Mouse (Mus musculus) layer of hippocampus, adult 18-20 months (tissue): ENCODE results near the gene Cnep1r1. TPM values are rescaled to one million over a fixed set of nuclear protein-coding genes. Genes with fewer than 3 reads are reported as not detected.

Experiments
- DNase-seq, 2 experiments: peaks; one replicate each; pipeline ENCODE4 v3.0.0; 2022; ENCODE audit warnings: low spot score in 2 of 2
- long read RNA-seq: library from polyadenylated mRNA; stranded (forward); transcript quantifications from one replicate; pipeline ENCODE4 v2.0.0, GENCODE M21; 2021
- total RNA-seq, 2 experiments: library from RNA; stranded (reverse); gene quantifications; 2 replicates each; pipeline ENCODE4 v1.2.3; 2021

Cnep1r1 gene
- 10 to 100 TPM; 32.2 to 34.0 TPM for total RNA-seq
- long read RNA-seq, transcript Cnep1r1-201 (6 exons, 1,731 nt), result major isoform, 10 of 17 reads
- long read RNA-seq, partial matches to known transcripts, result 2 of 17 reads
- long read RNA-seq, other reads (novel, unspliced or antisense), result 4 of 17 reads

- peak; percentile 98 for DNase-seq
These were observed at the start of gene Cnep1r1 for GRCm38 (mm10) chr8:88118456-88119036. Gene Cnep1r1 (plus strand): TSS chr8:88118769.

DNA sequence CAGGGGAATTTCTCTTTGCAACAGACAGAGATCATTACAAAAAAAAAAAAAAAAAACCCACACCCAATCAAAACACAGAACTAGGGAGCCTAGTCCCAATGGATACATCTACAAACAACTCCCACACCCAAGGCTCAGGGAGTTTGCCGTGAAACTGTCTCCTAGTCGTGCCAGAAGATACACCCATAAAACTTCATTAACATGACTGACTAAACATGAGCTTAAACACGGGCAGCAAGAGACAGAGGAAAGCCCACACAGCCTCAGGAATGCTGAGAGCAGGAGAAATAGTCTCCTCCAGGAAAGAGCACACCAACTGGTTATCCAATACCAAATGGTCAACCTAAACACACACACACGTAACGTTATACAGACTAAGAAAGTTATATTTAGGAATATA lies 36.4 kb upstream of the Cnep1r1 start:
- DNase-seq, result no peak

DNA sequence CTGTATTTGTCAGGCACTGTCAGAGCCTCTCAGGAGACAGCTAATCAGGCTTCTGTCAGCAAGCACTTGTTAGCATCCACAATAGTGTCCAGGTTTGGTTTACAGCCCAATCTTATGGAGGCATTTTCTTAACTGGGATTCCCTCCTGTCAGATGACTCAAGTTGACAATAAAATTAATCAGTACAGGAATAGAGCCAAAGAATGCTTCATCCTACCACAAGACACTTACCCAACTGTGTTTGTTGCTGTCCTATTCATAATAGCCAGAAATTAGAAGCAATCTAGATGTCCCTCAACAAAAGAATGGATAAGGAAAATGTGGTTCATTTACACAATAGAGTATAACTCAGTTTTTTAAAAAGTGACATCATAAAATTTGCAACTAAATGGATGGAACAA lies 30.6 kb upstream of the Cnep1r1 start:
- no peak for DNase-seq

DNA sequence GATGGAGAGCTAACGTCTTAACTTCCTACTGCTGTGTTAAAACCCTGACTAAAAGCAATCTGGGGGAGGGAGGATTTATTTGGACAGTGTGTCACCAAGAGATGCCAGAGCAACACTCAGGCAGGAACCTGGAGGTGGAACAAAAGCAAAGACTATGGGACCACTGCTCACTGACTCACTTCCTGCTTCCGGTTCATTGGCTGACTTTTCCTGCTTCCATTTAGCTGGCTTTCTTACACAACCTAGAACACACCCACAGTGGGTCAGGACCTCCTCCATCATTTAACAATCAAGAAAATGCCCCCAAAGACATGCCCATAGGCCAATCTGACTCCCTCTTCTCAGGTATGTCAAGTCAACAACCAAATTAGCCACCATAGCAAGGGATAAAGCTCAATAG lies 26.9 kb upstream of the Cnep1r1 start:
- no peak for DNase-seq

GRCm38 (mm10) chr8:88093367-88093766 lies 25.2 kb upstream of the Cnep1r1 start:
- no peak for DNase-seq

GRCm38 (mm10) chr8:88098856-88099255 lies 19.7 kb upstream of the Cnep1r1 start:
- DNase-seq, result no peak

DNA sequence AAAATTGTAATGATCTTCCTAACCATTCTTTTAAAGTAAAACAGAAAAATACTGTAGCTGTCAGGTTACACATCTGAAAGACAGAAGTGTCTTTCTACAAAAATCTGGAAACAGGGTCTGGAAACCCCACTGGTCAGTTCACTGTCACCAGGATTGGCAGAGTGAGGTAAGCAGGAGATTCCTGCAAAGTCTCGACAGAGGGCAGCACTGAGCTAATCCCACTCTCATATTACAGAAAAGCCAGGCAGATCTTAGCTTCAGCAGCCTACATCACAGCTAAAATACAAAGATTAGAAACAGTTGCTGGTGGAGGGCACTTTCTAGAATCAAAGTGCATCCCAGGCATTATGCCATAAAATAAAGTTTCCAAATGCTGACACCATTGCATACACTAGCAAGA lies 19.0 kb upstream of the Cnep1r1 start:
- peak in 1 of 2 experiments; percentile 50 for DNase-seq

GRCm38 (mm10) chr8:88109241-88109640 lies 9.3 kb upstream of the Cnep1r1 start:
- DNase-seq, result no peak

GRCm38 (mm10) chr8:88119076-88119475 lies 507 bp downstream of the Cnep1r1 start:
- no peak for DNase-seq

- DNase-seq, result no peak
These were observed 6.3 kb downstream of the Cnep1r1 start for GRCm38 (mm10) chr8:88124850-88125249.

- DNase-seq, result no peak
These were observed 10.8 kb downstream of the Cnep1r1 start for GRCm38 (mm10) chr8:88129397-88129796.

- no peak for DNase-seq
These were observed 12.3 kb downstream of the Cnep1r1 start for GRCm38 (mm10) chr8:88130754-88131317.

DNA sequence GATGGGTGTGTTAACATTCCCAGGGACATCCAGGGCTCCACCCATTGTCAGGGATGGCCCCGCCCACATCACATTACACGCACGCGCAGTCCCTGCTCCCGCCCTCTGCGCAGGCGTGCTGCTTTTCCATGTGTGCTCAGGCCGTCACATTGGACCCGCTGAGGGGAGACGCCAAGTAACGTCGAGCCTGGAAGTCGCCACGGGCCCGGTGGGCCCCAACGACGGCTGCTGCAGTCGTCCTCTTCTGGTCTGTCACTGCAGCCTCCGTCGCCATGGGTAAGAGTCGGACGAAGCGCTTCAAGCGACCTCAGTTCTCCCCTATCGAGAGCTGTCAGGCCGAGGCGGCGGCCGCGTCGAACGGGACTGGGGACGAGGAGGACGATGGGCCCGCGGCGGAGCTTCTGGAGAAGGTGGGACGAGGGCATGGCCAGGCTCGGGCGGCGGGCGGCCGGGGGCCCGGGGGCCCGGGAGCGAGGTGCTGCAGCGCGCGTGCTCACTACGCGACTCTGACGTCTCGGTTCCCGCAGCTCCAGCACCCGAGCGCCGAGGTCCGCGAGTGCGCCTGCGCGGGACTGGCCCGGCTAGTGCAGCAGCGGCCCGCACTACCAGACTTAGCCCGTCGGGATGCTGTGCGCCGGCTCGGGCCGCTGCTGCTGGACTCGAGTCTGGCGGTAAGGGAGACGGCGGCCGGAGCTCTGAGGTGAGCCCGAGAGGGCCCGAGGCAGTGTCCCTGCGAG lies 19.3 kb downstream of the Cnep1r1 start, which contains the start of gene Heatr3:
Heatr3 (plus strand) TSS at position 108 of the 737 bp plus-strand sequence.
- DNase-seq, result peak; percentile 94 to 97

DNA sequence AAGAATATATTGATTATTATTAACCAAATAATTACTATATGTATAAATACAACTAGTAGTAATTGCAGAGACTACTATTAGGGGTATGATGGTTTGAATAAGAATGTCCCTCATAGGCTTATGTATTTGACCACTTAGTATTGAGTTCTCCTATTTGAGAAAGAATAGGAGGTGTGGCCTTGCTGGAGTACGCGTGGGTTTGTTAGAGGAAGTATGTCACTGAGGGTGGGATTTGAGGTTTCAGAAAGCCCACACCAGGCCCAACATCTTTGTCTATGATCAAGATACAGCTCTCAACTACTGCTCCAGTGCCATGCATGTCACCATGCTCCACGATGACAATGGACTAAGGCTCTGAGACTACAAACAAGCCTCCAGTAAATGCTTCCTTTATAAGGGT lies 20.7 kb downstream of the Cnep1r1 start:
- no peak for DNase-seq

DNA sequence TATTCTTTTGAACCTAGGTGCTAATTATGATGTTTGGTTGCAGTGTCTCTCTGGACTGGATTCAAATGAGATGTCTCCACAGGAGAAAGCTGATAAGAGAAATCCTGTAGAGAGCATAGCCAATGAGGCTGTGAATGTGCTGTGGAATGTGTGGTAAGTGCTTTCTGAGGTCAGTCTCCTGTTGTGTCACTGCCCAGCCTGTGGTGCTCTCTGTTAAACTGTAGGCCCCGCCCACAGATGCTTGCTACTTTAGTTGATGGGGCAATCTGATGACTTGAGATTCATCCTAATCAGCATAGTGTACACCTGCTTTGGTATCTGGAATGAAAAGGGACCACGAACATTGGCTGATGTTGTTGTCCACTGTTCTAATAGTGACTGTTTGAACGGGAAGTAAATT lies 23.1 kb downstream of the Cnep1r1 start:
- no peak for DNase-seq

DNA sequence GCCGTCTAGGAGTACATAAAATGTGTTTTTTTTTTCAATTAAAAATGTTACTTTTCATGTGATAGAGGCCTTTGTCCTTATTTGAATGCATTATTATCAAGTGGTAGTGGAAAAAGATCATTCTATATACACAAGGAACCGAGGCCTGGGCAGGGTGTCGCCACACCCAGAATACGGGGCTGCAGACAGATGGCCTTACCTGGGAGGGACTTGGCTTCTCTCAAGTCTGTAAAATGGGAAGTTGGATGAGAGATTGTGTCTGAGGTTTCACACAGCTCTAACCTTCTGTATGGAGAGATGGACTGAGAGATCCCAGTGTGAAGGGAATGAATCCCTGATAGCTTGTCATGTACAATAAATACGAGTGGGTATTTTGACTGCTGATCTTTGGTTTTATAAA lies 25.5 kb downstream of the Cnep1r1 start:
- DNase-seq, result no peak

DNA sequence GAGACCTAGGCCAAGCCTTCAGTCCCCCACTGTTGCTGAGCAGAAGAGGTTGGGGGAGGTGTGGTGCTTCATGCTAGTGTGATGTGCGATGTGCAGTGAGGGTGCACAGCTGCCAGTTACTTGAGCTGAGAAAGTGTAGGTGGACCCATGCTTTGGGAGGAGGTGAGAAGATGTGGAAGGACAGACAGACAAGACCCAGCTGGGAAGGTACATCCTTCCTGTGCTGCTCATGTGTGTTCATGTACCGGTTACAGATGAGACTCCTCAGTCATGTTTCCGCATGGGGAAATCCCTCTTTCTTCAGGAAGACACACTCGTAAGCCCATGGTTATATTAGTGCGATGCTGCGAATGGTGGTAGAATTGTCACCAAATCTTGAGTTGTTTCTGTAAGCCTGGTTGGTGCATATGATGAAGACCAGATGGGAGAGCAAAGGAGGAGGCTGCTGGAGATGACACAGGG lies 32.4 kb downstream of the Cnep1r1 start:
- DNase-seq, result peak; percentile 9 to 40

GRCm38 (mm10) chr8:88160237-88160995 lies 41.8 kb downstream of the Cnep1r1 start:
- no peak for DNase-seq

- peak in 1 of 2 experiments; percentile 70 for DNase-seq
These were observed 42.9 kb downstream of the Cnep1r1 start for GRCm38 (mm10) chr8:88161439-88161838.

GRCm38 (mm10) chr8:88175264-88175663 lies 56.7 kb downstream of the Cnep1r1 start:
- no peak for DNase-seq

GRCm38 (mm10) chr8:88177291-88177690 lies 58.7 kb downstream of the Cnep1r1 start:
- DNase-seq, result no peak
